ENCODE assay signal across 13 mouse cellular contexts in the genomic region with DNA sequence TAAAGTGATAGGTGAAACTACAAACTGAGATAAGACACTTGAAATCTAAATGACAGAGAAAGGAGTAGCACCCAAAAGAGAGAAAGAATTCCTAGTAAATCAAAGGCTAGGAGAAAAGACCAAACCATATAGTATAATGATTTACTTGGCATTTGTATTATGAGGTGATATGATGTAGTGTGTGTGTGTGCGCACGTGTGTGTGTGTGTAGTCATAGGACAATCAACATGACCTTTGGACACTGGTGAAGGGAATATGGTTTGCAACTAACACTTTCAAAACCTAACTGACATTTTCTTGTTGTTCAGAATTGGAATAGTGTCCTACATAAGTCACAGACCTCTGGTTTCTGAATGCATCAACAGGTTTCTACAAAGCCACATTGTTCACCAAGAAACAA.
"Had no signal": no experiment of that assay in that cellular context is flagged by ENCODE, and none has a peak within 500 bp of the region (broad histone marks: within the 10 kb centered on the region; RNA-seq: fewer than 3 reads in every experiment).

No protein-coding gene starts in this region.

- H3K4me3 ChIP-seq: midbrain, embryonic 10.5 days; midbrain, embryonic 13.5 days; midbrain, embryonic 15.5 days; neural tube, embryonic 12.5 days had no signal

- H3K27me3 ChIP-seq: midbrain, embryonic 13.5 days; midbrain, embryonic 15.5 days; neural tube, embryonic 12.5 days had no signal

- H3K9me3 ChIP-seq: midbrain, embryonic 10.5 days; midbrain, embryonic 13.5 days; midbrain, embryonic 15.5 days; neural tube, embryonic 12.5 days had no signal

- H3K9ac ChIP-seq: lung, embryonic 14.5 days; midbrain, embryonic 13.5 days; midbrain, embryonic 15.5 days; neural tube, embryonic 12.5 days had no signal

- H3K4me2 ChIP-seq: lung, embryonic 14.5 days; midbrain, embryonic 13.5 days; midbrain, embryonic 15.5 days; neural tube, embryonic 12.5 days had no signal

- ATAC-seq: midbrain, embryonic 13.5 days; midbrain, embryonic 15.5 days had no signal

- DNase-seq: lung, adult 18-20 months; lung, embryonic 14.5 days; lung, postnatal 10 days; lung, postnatal 4 days; right cerebral cortex, postnatal 14 days; spleen, adult 18-20 months; thymus, adult 2 months; thymus, postnatal 25 days; thymus, postnatal 4 days had no signal

- H3K4me1 ChIP-seq: midbrain, embryonic 10.5 days; midbrain, embryonic 13.5 days; neural tube, embryonic 12.5 days had no signal

- H3K36me3 ChIP-seq: midbrain, embryonic 10.5 days; midbrain, embryonic 13.5 days; midbrain, embryonic 15.5 days; neural tube, embryonic 12.5 days had no signal

- H3K27ac ChIP-seq: midbrain, embryonic 10.5 days; midbrain, embryonic 13.5 days; midbrain, embryonic 15.5 days; neural tube, embryonic 12.5 days had no signal
